Mouse (Mus musculus) ES-E14 (cell line): Measurements from ENCODE around the gene Gm10112.

ENCODE experiments used
- HCFC1 ChIP-seq: IDR thresholded peaks from 2 replicates; pipeline ENCODE4 v1.6.1; 2012; ENCODE audit warnings: low read length, inconsistent platforms, borderline replicate concordance; ENCODE audit not compliant: insufficient read depth
- MAFK ChIP-seq: IDR thresholded peaks from 2 replicates; pipeline ENCODE4 v1.6.1; 2014; ENCODE audit warnings: mild to moderate bottlenecking, low read depth, low read length, inconsistent platforms; ENCODE audit not compliant: insufficient read depth
- ZNF384 ChIP-seq: IDR thresholded peaks from 2 replicates; pipeline ENCODE4 v1.6.1; 2012; ENCODE audit warnings: low read depth, low read length, inconsistent platforms

DNA sequence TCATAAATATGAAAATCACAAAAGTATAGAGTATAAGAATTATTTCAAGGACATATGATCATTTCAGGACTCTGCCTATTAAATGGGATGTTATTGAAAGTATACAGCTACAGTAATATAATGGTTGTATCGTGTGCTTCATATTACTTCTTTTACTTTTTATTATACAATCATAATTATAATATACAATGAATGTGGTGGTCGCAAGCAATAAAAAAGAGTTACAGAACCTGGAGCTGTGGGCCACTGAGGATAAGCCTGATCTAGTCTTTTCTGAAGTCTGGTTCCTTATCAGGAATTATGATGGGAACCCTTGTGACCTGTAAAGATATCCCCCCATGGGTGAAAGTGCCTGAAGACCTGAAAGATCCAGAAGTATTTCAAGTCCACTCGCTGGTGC, at the start of gene Gm10112:
- TF ChIP-seq MAFK (no peak), HCFC1 (no peak), ZNF384 (no peak)
